Mouse (Mus musculus): ENCODE measurements around the gene Spo11. TPM values are rescaled to one million over a fixed set of nuclear protein-coding genes. Genes with fewer than 3 reads are reported as not detected.
A peak's percentile ranks its signal among the peaks of the same experiment; 100 is the strongest.

Gene Spo11
- polyA plus RNA-seq, 1 experiment from 2014 or later = not detected

- 88% methylated on average over 2 of the region's 2 CpGs for WGBS
- Histone ChIP-seq H3K36me3 (ENCODE audit: control insufficient read depth, insufficient read depth) (no peaks in the 10 kb centered on the region), H3K4me1 (replicated peaks; ENCODE audit: control insufficient read depth, insufficient read depth, low read length) (no peaks in the 10 kb centered on the region), H3K4me3 (ENCODE audit: low read depth, low read length) (no peak overlapping the region), H3K9me3 (ENCODE audit: control insufficient read depth) (no peaks in the 10 kb centered on the region), H3K9ac (ENCODE audit: low read depth, low read length) (no peak overlapping the region), H3K27ac (ENCODE audit: low read depth, low read length) (no peak overlapping the region), H3K4me2 (replicated peaks; ENCODE audit: low read depth) (no peak overlapping the region), H3K27me3 (replicated peaks; ENCODE audit: control insufficient read depth, insufficient read depth, low read length) (no peaks in the 10 kb centered on the region)
- peak; percentile 44 for TF ChIP-seq CTCF (IDR thresholded peaks at IDR 0.05; ENCODE audit: low read depth)
- no peak for ATAC-seq
Measured at GRCm38 (mm10) chr2:172951976-172952375, 25.5 kb upstream of the Spo11 start.

GRCm38 (mm10) chr2:172958579-172958978 is 18.9 kb upstream of the Spo11 start:
- Histone ChIP-seq H3K27me3 (replicated peaks; ENCODE audit: control insufficient read depth, insufficient read depth, low read length) (no peaks in the 10 kb centered on the region), H3K4me3 (ENCODE audit: low read depth, low read length) (no peak overlapping the region), H3K9ac (ENCODE audit: low read depth, low read length) (no peak overlapping the region), H3K4me1 (replicated peaks; ENCODE audit: control insufficient read depth, insufficient read depth, low read length) (no peaks in the 10 kb centered on the region), H3K27ac (ENCODE audit: low read depth, low read length) (no peak overlapping the region), H3K9me3 (ENCODE audit: control insufficient read depth) (no peaks in the 10 kb centered on the region), H3K4me2 (replicated peaks; ENCODE audit: low read depth) (no peak overlapping the region), H3K36me3 (ENCODE audit: control insufficient read depth, insufficient read depth) (no peaks in the 10 kb centered on the region)
- no peak for TF ChIP-seq CTCF (IDR thresholded peaks at IDR 0.05; ENCODE audit: low read depth)
- 32% methylated on average over 5 of the region's 5 CpGs for WGBS
- ATAC-seq = no peak

- no peak overlapping the region for H3K4me3 ChIP-seq (ENCODE audit: low read depth, low read length)
- WGBS = 52% methylated on average over 13 of the region's 13 CpGs
- H3K27ac ChIP-seq (ENCODE audit: low read depth, low read length) = no peak overlapping the region
- H3K4me1 ChIP-seq (replicated peaks; ENCODE audit: control insufficient read depth, insufficient read depth, low read length) = no peaks in the 10 kb centered on the region
- no peaks in the 10 kb centered on the region for H3K36me3 ChIP-seq (ENCODE audit: control insufficient read depth, insufficient read depth)
- no peak for ATAC-seq
- peak; percentile 55 for TF ChIP-seq CTCF (IDR thresholded peaks at IDR 0.05; ENCODE audit: low read depth)
- H3K9me3 ChIP-seq (ENCODE audit: control insufficient read depth) = no peaks in the 10 kb centered on the region
- H3K27me3 ChIP-seq (replicated peaks; ENCODE audit: control insufficient read depth, insufficient read depth, low read length) = no peaks in the 10 kb centered on the region
- no peak overlapping the region for H3K4me2 ChIP-seq (replicated peaks; ENCODE audit: low read depth)
- no peak overlapping the region for H3K9ac ChIP-seq (ENCODE audit: low read depth, low read length)
Measured at GRCm38 (mm10) chr2:172959006-172959768, 18.3 kb upstream of the Spo11 start.

GRCm38 (mm10) chr2:172960350-172960749 is 17.1 kb upstream of the Spo11 start:
- Histone ChIP-seq H3K4me2 (replicated peaks; ENCODE audit: low read depth) (no peak overlapping the region), H3K9ac (ENCODE audit: low read depth, low read length) (no peak overlapping the region), H3K36me3 (ENCODE audit: control insufficient read depth, insufficient read depth) (no peaks in the 10 kb centered on the region), H3K4me3 (ENCODE audit: low read depth, low read length) (no peak overlapping the region), H3K27ac (ENCODE audit: low read depth, low read length) (no peak overlapping the region), H3K9me3 (ENCODE audit: control insufficient read depth) (no peaks in the 10 kb centered on the region), H3K4me1 (replicated peaks; ENCODE audit: control insufficient read depth, insufficient read depth, low read length) (no peaks in the 10 kb centered on the region), H3K27me3 (replicated peaks; ENCODE audit: control insufficient read depth, insufficient read depth, low read length) (no peaks in the 10 kb centered on the region)
- WGBS = 81% methylated on average over 3 of the region's 3 CpGs
- TF ChIP-seq CTCF (IDR thresholded peaks at IDR 0.05; ENCODE audit: low read depth) = peak; percentile 32
- ATAC-seq = no peak

- Histone ChIP-seq H3K27ac (ENCODE audit: low read depth, low read length) (no peak overlapping the region), H3K9ac (ENCODE audit: low read depth, low read length) (no peak overlapping the region)
- TF ChIP-seq CTCF (IDR thresholded peaks at IDR 0.05; ENCODE audit: low read depth) = no peak
Measured at GRCm38 (mm10) chr2:172961211-172961610, 16.3 kb upstream of the Spo11 start.

GRCm38 (mm10) chr2:172965249-172965648 is 12.3 kb upstream of the Spo11 start:
- no peak for TF ChIP-seq CTCF (IDR thresholded peaks at IDR 0.05; ENCODE audit: low read depth)
- H3K27me3 ChIP-seq (replicated peaks; ENCODE audit: control insufficient read depth, insufficient read depth, low read length) = no peaks in the 10 kb centered on the region
- no peak overlapping the region for H3K9ac ChIP-seq (ENCODE audit: low read depth, low read length)
- WGBS = 18% methylated on average over 11 of the region's 11 CpGs
- no peak overlapping the region for H3K4me2 ChIP-seq (replicated peaks; ENCODE audit: low read depth)
- H3K36me3 ChIP-seq (ENCODE audit: control insufficient read depth, insufficient read depth) = no peaks in the 10 kb centered on the region
- no peak overlapping the region for H3K4me3 ChIP-seq (ENCODE audit: low read depth, low read length)
- peak; percentile 60 for ATAC-seq
- H3K9me3 ChIP-seq (ENCODE audit: control insufficient read depth) = no peaks in the 10 kb centered on the region
- no peak overlapping the region for H3K27ac ChIP-seq (ENCODE audit: low read depth, low read length)
- no peaks in the 10 kb centered on the region for H3K4me1 ChIP-seq (replicated peaks; ENCODE audit: control insufficient read depth, insufficient read depth, low read length)

More at GRCm38 (mm10) chr2:172961211-172961610, 16.3 kb upstream of the Spo11 start:
- WGBS = 54% methylated on average over 6 of the region's 6 CpGs
- no peak overlapping the region for H3K4me3 ChIP-seq (ENCODE audit: low read depth, low read length)
- no peaks in the 10 kb centered on the region for H3K27me3 ChIP-seq (replicated peaks; ENCODE audit: control insufficient read depth, insufficient read depth, low read length)
- no peaks in the 10 kb centered on the region for H3K36me3 ChIP-seq (ENCODE audit: control insufficient read depth, insufficient read depth)
- ATAC-seq = no peak
- H3K4me1 ChIP-seq (replicated peaks; ENCODE audit: control insufficient read depth, insufficient read depth, low read length) = no peaks in the 10 kb centered on the region
- H3K9me3 ChIP-seq (ENCODE audit: control insufficient read depth) = no peaks in the 10 kb centered on the region
- no peak overlapping the region for H3K4me2 ChIP-seq (replicated peaks; ENCODE audit: low read depth)

Measured in intestine, postnatal 0 days (tissue).